Mouse (Mus musculus): Measurements from ENCODE around the gene Tctex1d2.

- no peak for TF ChIP-seq TCF12 (IDR thresholded peaks at IDR 0.05; ENCODE audit: low read depth, low read length)
- no peak for TF ChIP-seq ZNF384 (IDR thresholded peaks at IDR 0.05; ENCODE audit: low read depth, low read length)
- no peak for TF ChIP-seq MEF2A (IDR thresholded peaks at IDR 0.05; ENCODE audit: extremely low read depth, insufficient replicate concordance, low read depth, low read length, poor library complexity, severe bottlenecking)
- TF ChIP-seq USF2 (IDR thresholded peaks at IDR 0.05; ENCODE audit: borderline replicate concordance in 1 of 2, insufficient read depth in 1 of 2, low read depth in 1 of 2, low read length in 2 of 2) = no peak
- TF ChIP-seq CTCF (IDR thresholded peaks at IDR 0.05 in 2 of 3, conservative IDR thresholded peaks at IDR 0.05 in 1 of 3; ENCODE audit: control insufficient read depth in 1 of 3, insufficient read depth in 1 of 3, low read depth in 2 of 3, low read length in 3 of 3, poor library complexity in 1 of 3, severe bottlenecking in 1 of 3) = no peak
- TF ChIP-seq POLR2AphosphoS2 (IDR thresholded peaks at IDR 0.05; ENCODE audit: low read length) = no peak
Measured at GRCm38 (mm10) chr16:32441432-32441831, 21.9 kb downstream of the Tctex1d2 start.

Measured in MEL (cell line).